Mouse (Mus musculus) testis, adult 2 months (tissue): Measurements from ENCODE around the gene Srsf7.

Experiments used
- CTCF ChIP-seq: fragments of 200-500 bp; IDR thresholded peaks from 2 replicates; pipeline ENCODE4 v1.5.1; 2012; ENCODE audit warnings: low read depth, mild to moderate bottlenecking, inconsistent platforms, low read length, moderate library complexity; ENCODE audit not compliant: control insufficient read depth, insufficient read depth, insufficient replicate concordance
- POLR2A ChIP-seq: fragments of 200-500 bp; IDR thresholded peaks from 2 replicates; pipeline ENCODE4 v1.6.1; 2012; ENCODE audit warnings: low read depth, mild to moderate bottlenecking, inconsistent platforms, low read length, moderate library complexity; ENCODE audit not compliant: control insufficient read depth

GRCm38 (mm10) chr17:80175386-80175739 lies 31.7 kb downstream of the Srsf7 start:
- TF ChIP-seq CTCF = no peak
- no peak for TF ChIP-seq POLR2A
